Mouse (Mus musculus) forebrain, embryonic 12.5 days (tissue): Measurements from ENCODE around the gene Ifitm10. TPM values are rescaled to one million over a fixed set of nuclear protein-coding genes. Genes with fewer than 3 reads are reported as not detected.

Experiments
- ATAC-seq: fragments of 200-750 bp; cut with Nextera tagmentation; 2 replicates; pipeline ENCODE4 v1.8.0; 2017; ENCODE audit warnings: moderate TSS enrichment; ENCODE audit not compliant: low FRiP score
- H3K27ac ChIP-seq: fragments of 300-500 bp; sonication (generic); 2 replicates; pipeline ENCODE4 v1.5.1; 2016; ENCODE audit warnings: mild to moderate bottlenecking
- H3K27me3 ChIP-seq: fragments of 300-500 bp; sonication (generic); 2 replicates; pipeline ENCODE4 v1.6.1; 2016; ENCODE audit warnings: mild to moderate bottlenecking
- H3K36me3 ChIP-seq: fragments of 300-500 bp; sonication (generic); replicated peaks from 2 replicates; pipeline ENCODE4 v1.6.1; 2016; ENCODE audit warnings: mild to moderate bottlenecking
- H3K4me1 ChIP-seq: fragments of 300-500 bp; sonication (generic); 2 replicates; pipeline ENCODE4 v1.6.1; 2016
- H3K4me2 ChIP-seq: fragments of 300-500 bp; sonication (generic); 2 replicates; pipeline ENCODE4 v1.6.1; 2016; ENCODE audit warnings: mild to moderate bottlenecking, moderate library complexity
- H3K4me3 ChIP-seq: fragments of 300-500 bp; sonication (generic); replicated peaks from 2 replicates; pipeline ENCODE4 v1.5.1; 2016; ENCODE audit warnings: mild to moderate bottlenecking
- H3K9ac ChIP-seq: fragments of 300-500 bp; sonication (generic); 2 replicates; pipeline ENCODE4 v1.6.1; 2016; ENCODE audit warnings: mild to moderate bottlenecking
- H3K9me3 ChIP-seq: fragments of 300-500 bp; sonication (generic); 2 replicates; pipeline ENCODE4 v1.6.1; 2016
- WGBS: fragments of 180-500 bp; shearing (Covaris S2); methylation state at CpG from one replicate; pipeline ENCODE4 v1.1.7; 2016; 5-methylcytosine and 5-hydroxymethylcytosine counted together
- polyA plus RNA-seq: library from polyadenylated mRNA; unstranded; fragments of >200 nt; fragmentation: Nextera tagmentation; extraction: Ambion mirVana; gene quantifications from 2 replicates; pipeline ENCODE4 v1.2.1, GENCODE M21; 2016

Gene Ifitm10
- polyA plus RNA-seq, 1 experiment from 2014 or later = 0.34 TPM

DNA sequence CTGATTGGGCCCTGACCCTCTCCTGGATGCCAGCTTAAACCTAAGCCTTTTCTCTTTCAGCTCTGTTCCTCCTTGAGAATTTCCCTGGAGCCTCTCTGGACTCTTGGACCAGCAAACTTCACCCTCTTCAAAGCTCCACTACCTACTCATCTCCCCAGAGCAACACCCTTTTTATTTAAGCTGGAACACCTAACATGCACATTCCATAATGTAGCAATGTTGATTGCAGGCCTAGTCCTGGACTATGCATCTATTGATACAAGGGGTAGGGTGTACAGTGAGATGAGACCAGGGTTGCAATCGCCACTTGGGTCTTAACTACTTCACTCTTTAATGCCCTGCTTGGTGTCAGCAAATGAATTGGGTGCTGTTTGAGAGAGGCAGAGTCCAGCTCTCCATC, 14.6 kb upstream of the Ifitm10 start:
- H3K36me3 ChIP-seq = peaks cover 22% of the 10 kb centered on the region
- H3K27ac ChIP-seq = 0 out of 2 replicates have a peak overlapping the region, but pooled peaks have one; percentile 47
- H3K9ac ChIP-seq = no peak overlapping the region
- ATAC-seq = peak; percentile 37; the same call in 1 of the 2 replicates
- H3K4me2 ChIP-seq = peak overlapping the region; percentile 93
- H3K27me3 ChIP-seq = peaks cover 15% of the 10 kb centered on the region
- H3K9me3 ChIP-seq = no peaks in the 10 kb centered on the region
- 94% methylated on average over 1 of the region's 1 CpGs for WGBS
- peak overlapping the region; percentile 69 for H3K4me3 ChIP-seq
- peaks cover 24% of the 10 kb centered on the region for H3K4me1 ChIP-seq

DNA sequence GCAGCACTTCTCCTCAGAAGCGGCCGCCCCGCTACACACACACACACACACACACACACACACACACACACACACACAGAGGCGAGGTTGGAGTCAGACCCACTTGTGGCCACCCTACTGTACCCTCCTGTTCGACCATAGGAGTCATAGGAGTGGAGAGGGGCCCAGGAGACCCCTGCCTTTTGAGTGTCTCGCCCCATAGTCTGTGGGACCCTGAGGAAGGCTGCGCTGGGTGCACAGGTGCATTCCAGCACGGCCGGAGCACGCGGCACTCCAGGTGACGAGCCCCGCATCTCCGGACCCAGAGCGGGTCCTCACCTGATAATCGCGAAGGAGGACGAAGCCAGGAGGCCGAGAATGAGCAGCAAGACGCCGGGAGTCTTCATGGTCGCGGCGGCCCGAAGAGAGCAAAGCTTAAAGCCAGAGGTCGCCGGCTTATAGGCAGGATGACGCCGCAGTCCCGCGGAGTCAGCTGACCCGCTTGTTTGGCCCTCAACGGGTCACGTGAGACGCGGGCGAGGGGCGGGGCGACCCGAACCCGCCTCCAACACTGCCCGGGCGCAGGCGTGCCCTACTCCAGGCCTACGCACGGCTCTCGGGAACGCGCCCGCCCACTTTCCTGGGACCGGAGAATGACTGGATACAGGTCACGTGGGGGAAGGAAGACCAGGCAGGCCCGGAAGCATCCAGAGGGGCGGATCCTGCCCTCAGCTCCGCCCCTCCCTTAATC, 14.0 kb upstream of the Ifitm10 start, which contains the start of gene Ctsd:
TSS of gene Ctsd (minus strand) at position 620 of the 730 bp plus-strand sequence.
- peak; percentile 98 for ATAC-seq
- Histone ChIP-seq H3K9me3 (no peaks in the 10 kb centered on the region), H3K4me1 (peaks cover 24% of the 10 kb centered on the region), H3K4me3 (peak within 1 kb of the TSS; percentile 69), H3K27me3 (peaks cover 15% of the 10 kb centered on the region), H3K27ac (peak within 1 kb of the TSS; percentile 47), H3K4me2 (peak within 1 kb of the TSS; percentile 93), H3K36me3 (peaks cover 28% of the 10 kb centered on the region), H3K9ac (peak within 1 kb of the TSS; percentile 82)
- under 1% methylated on average over 55 of the region's 55 CpGs for WGBS

DNA sequence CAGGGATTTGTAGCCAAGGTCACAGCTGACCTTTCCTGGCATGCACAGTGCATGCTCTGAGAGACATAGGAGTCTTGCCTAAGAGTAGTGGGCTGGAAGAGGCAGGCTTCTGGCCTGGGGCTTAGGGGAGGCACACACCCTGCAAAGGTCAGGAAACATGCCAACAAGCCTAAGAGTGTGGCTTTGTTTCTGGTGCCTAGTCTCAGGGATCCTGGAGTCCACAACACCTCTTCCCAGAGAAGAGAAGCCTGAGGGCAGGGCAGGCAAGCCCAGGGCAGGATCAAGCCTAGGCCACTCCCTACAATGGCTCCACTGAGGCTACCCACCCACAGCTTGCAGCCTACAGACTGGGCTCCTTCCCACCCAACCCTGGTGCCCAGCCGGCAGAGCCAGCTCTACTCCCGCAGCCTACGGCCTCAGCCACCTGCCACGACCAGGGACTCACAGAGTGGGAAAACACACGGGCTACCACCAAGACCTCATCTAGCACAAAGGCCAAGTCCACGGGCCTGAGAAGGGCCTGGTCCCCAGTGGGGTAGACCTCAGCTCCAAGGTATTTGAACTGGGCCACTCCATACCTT, 13.2 kb upstream of the Ifitm10 start:
- no peak for ATAC-seq
- H3K9ac ChIP-seq = peak overlapping the region; percentile 82
- H3K9me3 ChIP-seq = no peaks in the 10 kb centered on the region
- H3K36me3 ChIP-seq = peaks cover 37% of the 10 kb centered on the region
- H3K4me1 ChIP-seq = peaks cover 24% of the 10 kb centered on the region
- peak overlapping the region; percentile 69 for H3K4me3 ChIP-seq
- WGBS = 68% methylated on average over 6 of the region's 6 CpGs
- peaks cover 9% of the 10 kb centered on the region for H3K27me3 ChIP-seq
- no peak overlapping the region for H3K27ac ChIP-seq
- peak overlapping the region; percentile 93 for H3K4me2 ChIP-seq

DNA sequence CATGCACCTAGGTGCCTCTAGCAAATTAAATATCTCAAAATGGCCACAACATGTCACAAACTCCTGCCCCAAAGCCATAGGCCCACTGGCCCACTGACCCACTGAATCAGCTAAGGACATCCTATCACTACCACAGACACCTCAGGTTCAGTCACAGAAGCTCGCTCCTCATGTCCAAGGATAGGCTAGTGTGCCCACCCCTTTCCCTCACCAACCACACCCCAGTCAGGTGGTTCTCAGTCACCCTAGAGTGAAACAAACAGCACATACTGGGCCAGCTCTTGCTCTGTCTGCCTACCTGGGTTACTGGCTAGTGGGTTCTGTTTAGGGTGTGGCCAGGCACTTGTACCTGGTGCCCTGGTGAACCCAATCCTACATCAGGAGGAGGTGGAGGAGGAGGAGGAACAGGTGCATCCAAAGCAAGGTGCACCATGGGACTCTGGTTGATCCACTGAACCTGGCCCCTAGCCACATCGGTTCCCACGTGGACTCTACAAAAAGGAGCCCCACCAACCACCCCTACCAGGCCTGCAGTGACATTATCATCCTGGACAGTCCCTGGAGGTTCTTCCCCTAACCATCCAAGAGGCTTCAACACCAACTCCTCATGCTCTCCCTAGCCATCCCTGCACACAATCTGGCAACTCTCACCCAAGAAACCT, 12.3 kb upstream of the Ifitm10 start:
- Histone ChIP-seq H3K27me3 (peaks cover 7% of the 10 kb centered on the region), H3K4me2 (peak overlapping the region; percentile 93), H3K4me1 (peaks cover 24% of the 10 kb centered on the region), H3K4me3 (0 out of 2 replicates have a peak overlapping the region, but pooled peaks have one; percentile 69), H3K36me3 (peaks cover 45% of the 10 kb centered on the region), H3K9ac (0 out of 2 replicates have a peak overlapping the region, but pooled peaks have one; percentile 82), H3K27ac (no peak overlapping the region), H3K9me3 (no peaks in the 10 kb centered on the region)
- 93% methylated on average over 3 of the region's 3 CpGs for WGBS
- no peak for ATAC-seq

DNA sequence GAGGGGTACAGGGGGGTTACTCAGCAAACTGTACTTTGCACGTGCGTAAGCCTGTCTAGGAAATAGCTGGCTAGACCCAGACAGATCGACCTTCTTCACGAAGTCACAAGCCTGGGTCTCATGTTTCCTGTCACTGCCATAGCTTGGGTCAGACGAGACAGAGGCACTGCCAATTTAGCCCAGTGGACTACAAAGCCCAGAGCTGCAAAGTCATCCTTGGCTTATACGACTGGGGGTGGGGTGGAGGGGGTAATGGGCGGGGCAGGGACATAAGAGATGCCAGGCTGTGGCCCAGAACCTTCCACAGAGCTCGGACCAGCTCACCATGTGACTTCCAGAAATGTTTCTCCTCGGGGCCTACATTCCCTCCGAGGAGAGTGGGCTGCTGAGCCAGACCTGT, 10.8 kb upstream of the Ifitm10 start:
- Histone ChIP-seq H3K4me3 (no peak overlapping the region), H3K27ac (no peak overlapping the region), H3K9me3 (no peaks in the 10 kb centered on the region), H3K9ac (no peak overlapping the region), H3K36me3 (peaks cover 61% of the 10 kb centered on the region), H3K27me3 (no peaks in the 10 kb centered on the region), H3K4me1 (peaks cover 24% of the 10 kb centered on the region), H3K4me2 (no peak overlapping the region)
- WGBS = 92% methylated on average over 10 of the region's 10 CpGs
- ATAC-seq = no peak

DNA sequence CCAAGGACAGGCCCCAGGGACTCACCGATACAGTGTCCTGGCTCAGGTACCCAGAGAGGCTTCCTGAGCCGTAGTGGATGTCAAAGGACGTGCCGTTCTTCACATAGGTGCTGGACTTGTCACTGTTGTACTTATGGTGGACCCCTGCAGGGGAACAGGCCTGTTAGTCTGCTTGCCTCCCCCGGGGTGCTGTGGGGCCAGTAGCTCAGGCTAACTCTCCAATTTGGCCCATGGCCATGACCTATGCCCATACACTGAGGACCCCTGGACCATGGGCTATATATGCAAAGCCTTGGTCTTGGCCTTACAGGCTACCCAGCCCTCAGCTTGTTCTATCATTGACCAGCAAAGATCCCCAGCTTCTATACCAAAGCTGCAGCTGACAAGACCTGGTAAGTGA, 9.0 kb upstream of the Ifitm10 start, which contains the start of gene Gm49369:
TSS of gene Gm49369 (minus strand) at position 101 of the 400 bp plus-strand sequence.
- Histone ChIP-seq H3K27ac (no peak within 1 kb of the TSS), H3K9ac (no peak within 1 kb of the TSS), H3K4me2 (no peak within 1 kb of the TSS), H3K36me3 (peaks cover 77% of the 10 kb centered on the region), H3K4me3 (no peak within 1 kb of the TSS), H3K4me1 (peaks cover 21% of the 10 kb centered on the region), H3K9me3 (no peaks in the 10 kb centered on the region), H3K27me3 (no peaks in the 10 kb centered on the region)
- ATAC-seq = no peak
- WGBS = 95% methylated on average over 5 of the region's 5 CpGs

DNA sequence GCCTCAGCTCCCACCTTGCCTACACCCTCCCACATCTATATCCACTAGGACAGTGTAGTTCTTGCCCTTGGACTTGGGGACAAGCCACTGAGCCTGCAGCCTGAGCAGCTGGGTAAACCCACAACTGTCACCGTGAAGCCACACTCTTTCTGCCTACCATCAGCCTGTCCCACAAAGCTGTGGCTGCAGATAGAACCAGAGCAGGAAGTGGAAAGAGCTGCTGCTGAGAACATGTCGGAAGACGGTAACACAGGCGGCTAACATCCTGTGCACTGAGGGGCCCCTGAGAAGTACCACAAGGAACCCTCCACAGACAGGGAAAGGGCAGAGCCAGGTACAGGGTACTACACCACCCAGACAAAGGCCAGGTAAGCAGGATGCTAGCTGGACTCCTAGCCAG, 7.6 kb upstream of the Ifitm10 start:
- ATAC-seq = no peak
- Histone ChIP-seq H3K4me2 (no peak overlapping the region), H3K9me3 (no peaks in the 10 kb centered on the region), H3K4me1 (peaks cover 9% of the 10 kb centered on the region), H3K4me3 (no peak overlapping the region), H3K27me3 (no peaks in the 10 kb centered on the region), H3K36me3 (peaks cover 91% of the 10 kb centered on the region), H3K27ac (no peak overlapping the region), H3K9ac (no peak overlapping the region)
- WGBS = 95% methylated on average over 4 of the region's 4 CpGs

DNA sequence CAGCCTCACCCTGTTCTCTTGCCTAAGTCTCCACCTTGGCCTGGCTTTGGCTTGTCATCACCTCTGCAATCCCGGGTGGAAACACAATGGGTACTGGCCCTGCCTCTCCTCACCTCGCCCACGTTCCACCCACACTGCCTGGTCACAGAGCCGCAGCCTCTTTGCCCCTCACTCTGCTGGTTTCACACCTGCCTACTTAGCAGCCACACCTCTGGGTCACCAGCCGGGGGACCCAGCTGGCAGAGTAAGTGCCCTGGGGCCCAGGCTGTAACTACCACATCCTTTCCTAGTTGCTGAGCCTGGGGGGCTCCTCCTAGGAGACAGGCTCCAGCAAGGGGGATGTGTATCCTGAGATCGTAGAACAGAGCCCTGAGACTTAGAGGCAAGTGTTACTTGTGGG, 5.6 kb upstream of the Ifitm10 start:
- Histone ChIP-seq H3K27ac (no peak overlapping the region), H3K27me3 (peaks cover 4% of the 10 kb centered on the region), H3K4me1 (no peaks in the 10 kb centered on the region), H3K9me3 (no peaks in the 10 kb centered on the region), H3K4me3 (no peak overlapping the region), H3K36me3 (peaks cover 84% of the 10 kb centered on the region), H3K4me2 (no peak overlapping the region), H3K9ac (no peak overlapping the region)
- no peak for ATAC-seq
- WGBS = 91% methylated on average over 6 of the region's 6 CpGs

DNA sequence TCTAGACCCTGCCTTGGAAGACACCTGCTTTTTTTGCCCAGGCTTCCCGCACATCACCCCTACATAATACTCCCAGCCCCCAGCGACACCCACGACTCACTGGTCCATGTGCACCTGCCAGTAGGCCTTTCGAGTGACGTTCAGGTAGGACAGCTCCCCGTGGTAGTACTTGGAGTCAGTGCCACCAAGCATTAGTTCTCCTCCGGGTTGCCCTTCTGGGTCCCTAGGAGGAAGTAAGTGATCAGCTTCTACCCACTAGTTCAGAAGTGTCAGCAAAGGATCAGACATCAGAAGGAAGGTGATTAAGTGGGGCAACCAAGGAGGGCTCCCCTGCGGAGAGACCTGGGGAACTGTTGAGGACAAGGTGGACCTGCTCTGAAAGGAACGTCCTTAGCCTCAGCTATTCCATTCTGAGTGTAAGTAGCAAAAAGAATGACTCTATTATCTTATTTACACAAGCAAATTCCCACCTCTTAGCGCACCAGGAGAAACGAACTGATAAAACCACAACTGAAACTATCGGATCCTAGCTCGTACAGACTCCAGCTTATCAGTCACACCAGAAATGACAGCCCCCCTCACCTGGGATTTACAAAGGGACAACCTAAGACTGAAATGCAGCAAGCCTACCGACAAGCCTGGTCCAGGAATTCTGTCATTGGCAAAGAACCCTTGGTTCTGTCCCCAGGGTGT, 3.8 kb upstream of the Ifitm10 start:
- 91% methylated on average over 14 of the region's 14 CpGs for WGBS
- Histone ChIP-seq H3K4me3 (no peak overlapping the region), H3K4me1 (peaks cover 1% of the 10 kb centered on the region), H3K27ac (no peak overlapping the region), H3K36me3 (peaks cover 66% of the 10 kb centered on the region), H3K27me3 (peaks cover 21% of the 10 kb centered on the region), H3K9ac (no peak overlapping the region), H3K9me3 (no peaks in the 10 kb centered on the region), H3K4me2 (no peak overlapping the region)
- ATAC-seq = no peak

DNA sequence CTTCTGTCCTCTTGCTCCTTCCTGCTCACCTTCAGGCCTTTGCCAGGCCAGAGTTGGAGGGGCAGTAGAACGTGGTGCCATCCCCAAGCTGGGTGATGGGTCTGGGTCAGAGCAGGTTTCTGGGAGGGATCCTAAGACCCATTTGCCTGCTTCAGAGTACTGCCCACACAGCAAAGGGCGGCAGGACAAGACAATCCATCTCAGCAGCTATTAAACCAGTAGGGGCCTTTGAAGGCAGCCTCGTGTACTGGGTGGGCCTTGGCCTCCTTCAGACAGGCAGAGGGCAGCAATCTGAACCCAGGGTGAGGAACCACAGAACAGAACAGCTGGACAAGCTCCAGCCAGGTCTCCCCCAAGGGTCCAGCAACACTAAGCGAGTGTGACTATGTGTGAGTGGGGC, 2.5 kb upstream of the Ifitm10 start:
- 87% methylated on average over 4 of the region's 4 CpGs for WGBS
- ATAC-seq = no peak
- Histone ChIP-seq H3K4me3 (no peak overlapping the region), H3K4me1 (peaks cover 13% of the 10 kb centered on the region), H3K36me3 (peaks cover 53% of the 10 kb centered on the region), H3K9me3 (no peaks in the 10 kb centered on the region), H3K9ac (no peak overlapping the region), H3K27me3 (peaks cover 34% of the 10 kb centered on the region), H3K4me2 (no peak overlapping the region), H3K27ac (no peak overlapping the region)

- peaks cover 42% of the 10 kb centered on the region for H3K27me3 ChIP-seq
- H3K4me3 ChIP-seq = no peak overlapping the region
- peaks cover 13% of the 10 kb centered on the region for H3K4me1 ChIP-seq
- no peak for ATAC-seq
- no peaks in the 10 kb centered on the region for H3K9me3 ChIP-seq
- no peak overlapping the region for H3K27ac ChIP-seq
- H3K9ac ChIP-seq = no peak overlapping the region
- H3K36me3 ChIP-seq = peaks cover 45% of the 10 kb centered on the region
- 79% methylated on average over 6 of the region's 6 CpGs for WGBS
- H3K4me2 ChIP-seq = no peak overlapping the region
Measured at GRCm38 (mm10) chr7:142375261-142375724, 1.7 kb upstream of the Ifitm10 start.
